Mouse (Mus musculus) brain, adult 2 months (tissue): Measurements from ENCODE around the gene Gpr35.
A peak's percentile ranks its signal among the peaks of the same experiment; 100 is the strongest.

Source experiments
- DNase-seq: peaks from one replicate; pipeline ENCODE4 v3.0.0; 2011; ENCODE audit warnings: low read depth, low spot score

The Gpr35 gene

GRCm38 (mm10) chr1:92981056-92981845 lies 30.6 kb downstream of the Gpr35 start:
- no peak for DNase-seq

- no peak for DNase-seq
Observed at GRCm38 (mm10) chr1:92982931-92983605, 32.4 kb downstream of the Gpr35 start.

GRCm38 (mm10) chr1:92984999-92985398 lies 34.3 kb downstream of the Gpr35 start:
- DNase-seq, result no peak

GRCm38 (mm10) chr1:92988894-92989293 lies 38.2 kb downstream of the Gpr35 start:
- DNase-seq, result no peak

GRCm38 (mm10) chr1:92989891-92990290 lies 39.2 kb downstream of the Gpr35 start:
- DNase-seq, result no peak

- DNase-seq, result no peak
Observed at GRCm38 (mm10) chr1:92992214-92992855, 41.7 kb downstream of the Gpr35 start.

- no peak for DNase-seq
Observed at GRCm38 (mm10) chr1:92992880-92993279, 42.2 kb downstream of the Gpr35 start.

GRCm38 (mm10) chr1:93006061-93006460 lies 55.4 kb downstream of the Gpr35 start, which contains the start of gene Aqp12:
Gene Aqp12 (plus strand): TSS chr1:93006334.
- no peak for DNase-seq

GRCm38 (mm10) chr1:93009196-93009595 lies 58.5 kb downstream of the Gpr35 start:
- DNase-seq, result no peak

GRCm38 (mm10) chr1:93010731-93011130 lies 60.1 kb downstream of the Gpr35 start:
- no peak for DNase-seq

GRCm38 (mm10) chr1:93012103-93012585 lies 61.5 kb downstream of the Gpr35 start:
- DNase-seq, result no peak

- DNase-seq, result no peak
Observed at GRCm38 (mm10) chr1:93013367-93013766, 62.7 kb downstream of the Gpr35 start.

- peak; percentile 86 for DNase-seq
Observed at GRCm38 (mm10) chr1:93014460-93014859, 63.8 kb downstream of the Gpr35 start.

GRCm38 (mm10) chr1:93015136-93015535 lies 64.5 kb downstream of the Gpr35 start:
- peak; percentile 67 for DNase-seq

GRCm38 (mm10) chr1:93018716-93019115 lies 68.1 kb downstream of the Gpr35 start:
- peak; percentile 67 for DNase-seq

- peak; percentile 55 for DNase-seq
Observed at GRCm38 (mm10) chr1:93020602-93021001, 69.9 kb downstream of the Gpr35 start.

GRCm38 (mm10) chr1:93026600-93026999 lies 75.9 kb downstream of the Gpr35 start:
- no peak for DNase-seq

GRCm38 (mm10) chr1:93029387-93029786 lies 78.7 kb downstream of the Gpr35 start:
- no peak for DNase-seq

GRCm38 (mm10) chr1:93030060-93030459 lies 79.4 kb downstream of the Gpr35 start:
- no peak for DNase-seq

GRCm38 (mm10) chr1:93031199-93031598 lies 80.5 kb downstream of the Gpr35 start:
- peak; percentile 77 for DNase-seq

GRCm38 (mm10) chr1:93033989-93034388 lies 83.3 kb downstream of the Gpr35 start:
- no peak for DNase-seq

- no peak for DNase-seq
Observed at GRCm38 (mm10) chr1:93035981-93036380, 85.3 kb downstream of the Gpr35 start.
